Mouse (Mus musculus) sigmoid colon, adult 10 weeks (tissue): ENCODE data around the gene Psg17. TPM values are rescaled to one million over a fixed set of nuclear protein-coding genes. Genes with fewer than 3 reads are reported as not detected.

ENCODE experiments used
- polyA plus RNA-seq: library from polyadenylated mRNA; stranded (reverse); fragments of 350-450 nt; fragmentation: Illumina TruSeq; extraction: RNeasy Lipid Tissue Mini Kit (QIAGEN cat#74804); gene quantifications from one replicate; pipeline ENCODE4 v1.2.3, GENCODE M21; 2014; ENCODE audit warnings: low read depth, low replicate concordance

The Psg17 gene
- 0.79 TPM for polyA plus RNA-seq

GRCm38 (mm10) chr7:18821507-18821906, at the start of gene Psg17:
Gene Psg17 (minus strand): TSS chr7:18821607.

GRCm38 (mm10) chr7:18871031-18871430, 49.6 kb upstream of the Psg17 start, which contains the start of gene Pglyrp1:
Gene Pglyrp1 (plus strand): TSS chr7:18871331.

GRCm38 (mm10) chr7:18839865-18840264, 18.5 kb upstream of the Psg17 start, which contains the start of gene Mill2:
Gene Mill2 (plus strand): TSS chr7:18839966.

GRCm38 (mm10) chr7:18798420-18798819, 23.0 kb downstream of the Psg17 start, which contains the start of gene Psg19:
Gene Psg19 (minus strand): TSS chr7:18798520.

Other genes with a start within 250 kb of the Psg17 start
- gene Psg23, start 205.1 kb downstream of the Psg17 start, polyA plus RNA-seq, result not detected
- not detected for gene Psg21, start 164.9 kb downstream of the Psg17 start, polyA plus RNA-seq
- gene Psg20, start 135.4 kb downstream of the Psg17 start, polyA plus RNA-seq, result not detected
- not detected for gene Psg22, start 103.5 kb downstream of the Psg17 start, polyA plus RNA-seq
- gene Psg19, start 23.1 kb downstream of the Psg17 start, polyA plus RNA-seq, result not detected
- 12.0 TPM for gene Mill2, start 18.4 kb upstream of the Psg17 start, polyA plus RNA-seq
- gene Pglyrp1, start 49.7 kb upstream of the Psg17 start, polyA plus RNA-seq, result 15.6 TPM
- 4.1 TPM for gene Ccdc61, start 88.8 kb upstream of the Psg17 start, polyA plus RNA-seq
- 0.25 TPM for gene Nova2, start 104.3 kb upstream of the Psg17 start, polyA plus RNA-seq
- not detected for gene Nanos2, start 165.8 kb upstream of the Psg17 start, polyA plus RNA-seq
- gene Mypop, start 169.6 kb upstream of the Psg17 start, polyA plus RNA-seq, result not detected
- gene Irf2bp1, start 182.4 kb upstream of the Psg17 start, polyA plus RNA-seq, result 1.6 TPM
- gene Foxa3, start 201.9 kb upstream of the Psg17 start, polyA plus RNA-seq, result 20.9 TPM
- 4.3 TPM for gene Sympk, start 202.8 kb upstream of the Psg17 start, polyA plus RNA-seq
- gene Rsph6a, start 233.1 kb upstream of the Psg17 start, polyA plus RNA-seq, result not detected